Mouse (Mus musculus) E14TG2a.4 (cell line): ENCODE data around the gene Mbd6.

Experiments used
- CTCF ChIP-seq: conservative IDR thresholded peaks from 2 replicates; pipeline ENCODE4 v1.5.1; 2014; ENCODE audit warnings: low read length
- POU5F1 ChIP-seq: IDR thresholded peaks from 2 replicates; pipeline ENCODE4 v1.6.1; 2014; ENCODE audit warnings: low read length, borderline replicate concordance

DNA sequence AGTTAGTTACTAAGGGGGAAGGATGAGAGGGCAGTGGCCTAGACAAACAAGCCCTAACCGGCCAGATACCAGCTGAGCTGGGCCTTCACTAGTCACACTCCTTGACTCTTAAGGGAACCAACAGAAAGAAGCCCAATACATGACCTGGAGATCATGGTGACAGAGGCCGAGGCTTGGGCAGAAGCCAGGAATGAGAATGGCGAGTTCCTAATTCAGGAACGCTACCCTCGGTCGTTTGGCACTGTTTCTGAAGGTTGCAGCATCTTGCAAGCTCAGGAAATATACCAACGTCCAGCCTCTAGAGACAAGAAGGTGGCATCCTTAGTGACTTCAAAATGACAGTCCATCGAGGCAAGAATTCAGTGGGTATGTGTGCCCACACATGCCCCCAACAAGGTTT lies 24.5 kb downstream of the Mbd6 start:
- TF ChIP-seq CTCF (no peak), POU5F1 (no peak)
